Mouse (Mus musculus) gastrocnemius, postnatal 36 days (tissue): Measurements from ENCODE around the gene AC170998.1. TPM values are rescaled to one million over a fixed set of nuclear protein-coding genes. Genes with fewer than 3 reads are reported as not detected.
"Not testable (repeated sequence)": the region's sequence is repeated elsewhere in the genome, so short reads cannot be mapped to it uniquely, and the experiment has no call there.

Source experiments
- DNase-seq, 2 experiments: peaks; one replicate each; pipeline ENCODE4 v3.0.0; 2022
- intact Hi-C: fragments of 180-260 bp; cut with DNase I; formaldehyde crosslinking; loops from one replicate; pipeline ENCODE4 v1.15.1; 2025
- total RNA-seq, 2 experiments: library from RNA; stranded (reverse); gene quantifications; 2 replicates each; pipeline ENCODE4 v1.2.3; 2021

AC170998.1 gene
- total RNA-seq, 2 experiments from 2014 or later = 0.74 to 1.1 TPM

GRCm38 (mm10) chr17:28701737-28702136 lies 24.1 kb upstream of the AC170998.1 start:
- no peak for DNase-seq
- intact Hi-C loops = no loop called here

- intact Hi-C loops = no loop called here
- DNase-seq = no peak
These were observed 23.2 kb upstream of the AC170998.1 start for GRCm38 (mm10) chr17:28702646-28703045.

- intact Hi-C loops = no loop called here
- no peak for DNase-seq
These were observed 19.2 kb upstream of the AC170998.1 start for GRCm38 (mm10) chr17:28706697-28707096.

- intact Hi-C loops = no loop called here
- no peak for DNase-seq
These were observed 18.7 kb upstream of the AC170998.1 start for GRCm38 (mm10) chr17:28707136-28707627.

- intact Hi-C loops = no loop called here
- no peak for DNase-seq
These were observed 18.1 kb upstream of the AC170998.1 start for GRCm38 (mm10) chr17:28707816-28708215.

- no peak for DNase-seq
- intact Hi-C loops = no loop called here
These were observed 16.9 kb upstream of the AC170998.1 start for GRCm38 (mm10) chr17:28708989-28709388.

- intact Hi-C loops = no loop called here
- no peak for DNase-seq
These were observed 16.2 kb upstream of the AC170998.1 start for GRCm38 (mm10) chr17:28709552-28710290.

- DNase-seq = no peak
- intact Hi-C loops = no loop called here
These were observed 15.6 kb upstream of the AC170998.1 start for GRCm38 (mm10) chr17:28710291-28710688.

GRCm38 (mm10) chr17:28711237-28711636 lies 14.6 kb upstream of the AC170998.1 start:
- intact Hi-C loops = no loop called here
- DNase-seq = no peak

- DNase-seq = no peak
- intact Hi-C loops = no loop called here
These were observed 13.6 kb upstream of the AC170998.1 start for GRCm38 (mm10) chr17:28712305-28712704.

GRCm38 (mm10) chr17:28714006-28714405 lies 11.9 kb upstream of the AC170998.1 start:
- DNase-seq = no peak
- intact Hi-C loops = no loop called here

GRCm38 (mm10) chr17:28715832-28716548 lies 9.9 kb upstream of the AC170998.1 start:
- intact Hi-C loops = no loop called here
- DNase-seq = no peak

GRCm38 (mm10) chr17:28717535-28717934 lies 8.3 kb upstream of the AC170998.1 start:
- intact Hi-C loops = no loop called here
- DNase-seq = no peak

GRCm38 (mm10) chr17:28727511-28727910 lies 1.6 kb downstream of the AC170998.1 start:
- intact Hi-C loops, DNase-seq: not testable (repeated sequence)

GRCm38 (mm10) chr17:28735317-28736105 lies 9.6 kb downstream of the AC170998.1 start:
- no peak for DNase-seq
- intact Hi-C loops = no loop called here

- DNase-seq = no peak
- intact Hi-C loops = no loop called here
These were observed 10.6 kb downstream of the AC170998.1 start for GRCm38 (mm10) chr17:28736486-28736885.

- intact Hi-C loops = no loop called here
These were observed 12.1 kb downstream of the AC170998.1 start for GRCm38 (mm10) chr17:28737973-28738372.

GRCm38 (mm10) chr17:28739244-28739643 lies 13.4 kb downstream of the AC170998.1 start:
- no peak for DNase-seq
- intact Hi-C loops = no loop called here

More at GRCm38 (mm10) chr17:28737973-28738372, 12.1 kb downstream of the AC170998.1 start:
- DNase-seq = no peak

GRCm38 (mm10) chr17:28743145-28743866 lies 17.4 kb downstream of the AC170998.1 start:
- DNase-seq = no peak
- intact Hi-C loops = loop anchor here (5.0 kb wide), 1 partner anchor 51 kb away; the partner anchor contains the start of genes Mapk14 and Slc26a8

- intact Hi-C loops = loop anchor here (5.0 kb wide), 1 partner anchor 52 kb away; the partner anchor contains the start of genes Mapk14 and Slc26a8
- DNase-seq = no peak
These were observed 18.0 kb downstream of the AC170998.1 start for GRCm38 (mm10) chr17:28743916-28744315.
